Mouse (Mus musculus) R1 (cell line): ENCODE data around the gene Taf8.

ENCODE experiments used
- DNase-seq: peaks from one replicate; pipeline ENCODE4 v3.0.0-alpha.2; 2018; ENCODE audit warnings: low read depth, low spot score

Gene Taf8

GRCm38 (mm10) chr17:47484993-47485392 lies 17.1 kb downstream of the Taf8 start:
- DNase-seq, result no peak

GRCm38 (mm10) chr17:47484241-47484921 lies 17.7 kb downstream of the Taf8 start:
- peak; percentile 93 for DNase-seq

- DNase-seq, result peak; percentile 87
Measured at GRCm38 (mm10) chr17:47482401-47482800, 19.7 kb downstream of the Taf8 start.

GRCm38 (mm10) chr17:47479887-47480286 lies 22.2 kb downstream of the Taf8 start:
- no peak for DNase-seq

- peak; percentile 84 for DNase-seq
Measured at GRCm38 (mm10) chr17:47475714-47476113, 26.4 kb downstream of the Taf8 start.

- no peak for DNase-seq
Measured at GRCm38 (mm10) chr17:47475181-47475580, 26.9 kb downstream of the Taf8 start.

- DNase-seq, result no peak
Measured at GRCm38 (mm10) chr17:47474250-47474649, 27.8 kb downstream of the Taf8 start.

GRCm38 (mm10) chr17:47473434-47473974 lies 28.6 kb downstream of the Taf8 start:
- DNase-seq, result peak; percentile 63

- DNase-seq, result peak; percentile 61
Measured at GRCm38 (mm10) chr17:47472435-47473350, 29.4 kb downstream of the Taf8 start.

- DNase-seq, result no peak
Measured at GRCm38 (mm10) chr17:47470686-47471085, 31.4 kb downstream of the Taf8 start.

- no peak for DNase-seq
Measured at GRCm38 (mm10) chr17:47470121-47470520, 32.0 kb downstream of the Taf8 start.

- DNase-seq, result no peak
Measured at GRCm38 (mm10) chr17:47469642-47470041, 32.5 kb downstream of the Taf8 start.

GRCm38 (mm10) chr17:47468466-47468865 lies 33.6 kb downstream of the Taf8 start:
- DNase-seq, result peak; percentile 52

GRCm38 (mm10) chr17:47468063-47468462 lies 34.0 kb downstream of the Taf8 start:
- peak; percentile 53 for DNase-seq

- DNase-seq, result no peak
Measured at GRCm38 (mm10) chr17:47467659-47468058, 34.4 kb downstream of the Taf8 start.

- DNase-seq, result no peak
Measured at GRCm38 (mm10) chr17:47466284-47466683, 35.8 kb downstream of the Taf8 start.

GRCm38 (mm10) chr17:47465016-47465415 lies 37.1 kb downstream of the Taf8 start:
- DNase-seq, result no peak

- no peak for DNase-seq
Measured at GRCm38 (mm10) chr17:47464248-47464965, 37.7 kb downstream of the Taf8 start.

GRCm38 (mm10) chr17:47462728-47463388 lies 39.2 kb downstream of the Taf8 start:
- DNase-seq, result peak; percentile 20

- DNase-seq, result no peak
Measured at GRCm38 (mm10) chr17:47462209-47462608, 39.9 kb downstream of the Taf8 start.

GRCm38 (mm10) chr17:47461688-47462087 lies 40.4 kb downstream of the Taf8 start:
- DNase-seq, result no peak
